Mouse (Mus musculus) embryonic fibroblast, embryonic 13.5 days (primary cell): Measurements from ENCODE around the gene Arhgef10l.

Experiments used
- CTCF ChIP-seq: IDR thresholded peaks from 2 replicates; pipeline ENCODE4 v1.5.1; 2011; ENCODE audit warnings: mild to moderate bottlenecking, control low read depth, low read length, moderate library complexity, borderline replicate concordance; ENCODE audit not compliant: insufficient read depth
- POLR2A ChIP-seq: IDR thresholded peaks from 2 replicates; pipeline ENCODE4 v1.6.1; 2011; ENCODE audit warnings: low read depth, mild to moderate bottlenecking, control low read depth, low read length, moderate library complexity

DNA sequence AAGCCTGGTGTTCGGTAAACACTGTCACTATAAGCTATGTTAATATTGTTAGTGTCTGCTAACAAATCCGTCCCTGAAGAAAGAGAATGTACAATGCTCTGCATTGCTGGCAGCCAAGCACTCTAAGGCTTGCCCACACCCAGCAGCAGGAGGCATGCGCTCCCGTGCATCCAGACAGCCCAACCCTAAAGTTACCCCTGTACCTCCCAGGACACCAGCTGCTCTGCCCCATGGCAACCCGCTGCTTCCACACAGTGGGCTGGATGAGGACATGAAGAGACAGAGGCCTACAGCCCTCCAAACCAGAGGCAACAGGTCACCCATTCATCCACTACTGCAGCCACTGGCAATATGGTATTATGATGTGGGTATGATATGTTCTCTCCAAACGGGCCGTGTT, 60.0 kb downstream of the Arhgef10l start:
- TF ChIP-seq POLR2A (no peak), CTCF (no peak)
